In the genomic region with DNA sequence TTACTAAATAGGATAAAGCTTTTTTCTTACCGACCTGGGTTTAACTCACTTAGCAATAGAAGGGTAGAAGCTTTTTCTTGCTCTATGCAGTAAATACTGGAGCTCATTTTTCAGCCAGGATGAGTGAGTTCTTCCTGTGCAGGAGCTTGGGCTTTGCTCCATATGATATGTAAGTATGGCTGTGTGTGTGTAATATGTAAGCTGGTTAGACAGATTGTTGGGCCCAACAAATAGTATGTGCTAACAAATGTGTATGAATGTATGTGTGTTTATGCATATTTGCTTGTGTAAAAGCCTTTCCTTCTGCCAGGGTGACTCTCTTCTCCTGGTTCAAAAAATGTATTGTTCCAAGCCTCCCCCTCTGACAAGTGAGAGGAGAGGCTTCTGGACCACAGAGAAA, we compare ENCODE assay signal across 35 mouse cellular contexts.
"Had no signal": no experiment of that assay in that cellular context is flagged by ENCODE, and none has a peak within 500 bp of the region (broad histone marks: within the 10 kb centered on the region; RNA-seq: fewer than 3 reads in every experiment).

No protein-coding gene starts in this region.

- H3K36me3 ChIP-seq: heart, embryonic 10.5 days; heart, embryonic 12.5 days; heart, embryonic 13.5 days; heart, embryonic 15.5 days; hindbrain, embryonic 10.5 days; hindbrain, embryonic 12.5 days; hindbrain, embryonic 13.5 days; hindbrain, embryonic 15.5 days; intestine, embryonic 15.5 days; kidney, embryonic 15.5 days had no signal

- DNase-seq: heart, postnatal 10 days; heart, postnatal 14 days; heart, postnatal 36 days; heart, postnatal 4 days; kidney, adult 11 months; kidney, adult 18-20 months; kidney, adult 2 months; kidney, adult 8-10 months; kidney, adult 9 months; kidney, postnatal 10 days; kidney, postnatal 14 days; kidney, postnatal 25 days; kidney, postnatal 36 days; kidney, postnatal 4 days; layer of hippocampus, adult 9-11 months; layer of hippocampus, postnatal 36 days had no signal

- H3K27ac ChIP-seq: heart, embryonic 10.5 days; heart, embryonic 13.5 days; heart, embryonic 15.5 days; hindbrain, embryonic 10.5 days; hindbrain, embryonic 12.5 days; hindbrain, embryonic 13.5 days; hindbrain, embryonic 14.5 days; hindbrain, embryonic 15.5 days; hindbrain, postnatal 0 days; intestine, embryonic 15.5 days; kidney, embryonic 15.5 days; kidney, postnatal 0 days; layer of hippocampus, adult 2 months had no signal

- ATAC-seq: hindbrain, embryonic 16.5 days; hindbrain, postnatal 0 days; inflammation-experienced regulatory T-cells, adult 6 months; intestine, embryonic 15.5 days; intestine, embryonic 16.5 days; intestine, postnatal 0 days had no signal

- H3K4me3 ChIP-seq: heart, embryonic 10.5 days; heart, embryonic 12.5 days; heart, embryonic 13.5 days; heart, embryonic 15.5 days; hindbrain, embryonic 10.5 days; hindbrain, embryonic 12.5 days; hindbrain, embryonic 13.5 days; hindbrain, embryonic 15.5 days; intestine, embryonic 15.5 days; kidney, embryonic 15.5 days; layer of hippocampus, adult 2 months had no signal

- H3K9me3 ChIP-seq: heart, embryonic 10.5 days; heart, embryonic 12.5 days; heart, embryonic 13.5 days; heart, embryonic 15.5 days; hindbrain, embryonic 10.5 days; hindbrain, embryonic 12.5 days; hindbrain, embryonic 13.5 days; hindbrain, embryonic 15.5 days; intestine, embryonic 15.5 days; kidney, embryonic 15.5 days had no signal

- H3K4me2 ChIP-seq: heart, embryonic 11.5 days; heart, embryonic 12.5 days; heart, embryonic 13.5 days; heart, embryonic 15.5 days; hindbrain, embryonic 12.5 days; hindbrain, embryonic 13.5 days; hindbrain, embryonic 14.5 days; hindbrain, embryonic 15.5 days; intestine, embryonic 15.5 days; kidney, embryonic 15.5 days had no signal

- H3K27me3 ChIP-seq: heart, embryonic 15.5 days; hindbrain, embryonic 12.5 days; hindbrain, embryonic 13.5 days; hindbrain, embryonic 15.5 days; intestine, embryonic 15.5 days; kidney, embryonic 15.5 days had no signal

- H3K9ac ChIP-seq: heart, embryonic 12.5 days; heart, embryonic 13.5 days; heart, embryonic 15.5 days; hindbrain, embryonic 12.5 days; hindbrain, embryonic 13.5 days; hindbrain, embryonic 14.5 days; hindbrain, embryonic 15.5 days; intestine, embryonic 15.5 days; kidney, embryonic 15.5 days had no signal
